Mouse (Mus musculus) left cerebral cortex, postnatal 25 days (tissue): ENCODE measurements around the gene Spib. TPM values are rescaled to one million over a fixed set of nuclear protein-coding genes. Genes with fewer than 3 reads are reported as not detected.

Experiments
- DNase-seq, 2 experiments: peaks; one replicate each; pipeline ENCODE4 v3.0.0; 2022; ENCODE audit warnings: low spot score in 2 of 2, mixed read lengths in 1 of 2
- intact Hi-C: fragments of 180-260 bp; cut with DNase I; formaldehyde crosslinking; loops from one replicate; pipeline ENCODE4 v1.15.1; 2025
- total RNA-seq, 2 experiments: library from RNA; stranded (reverse); gene quantifications; 2 replicates each; pipeline ENCODE4 v1.2.3; 2021

The Spib gene
- total RNA-seq, 2 experiments from 2014 or later, result 0.11 TPM; not detected in 1

- intact Hi-C loops, result no loop called here
These were observed 18.5 kb upstream of the Spib start for GRCm38 (mm10) chr7:44550409-44550678.

DNA sequence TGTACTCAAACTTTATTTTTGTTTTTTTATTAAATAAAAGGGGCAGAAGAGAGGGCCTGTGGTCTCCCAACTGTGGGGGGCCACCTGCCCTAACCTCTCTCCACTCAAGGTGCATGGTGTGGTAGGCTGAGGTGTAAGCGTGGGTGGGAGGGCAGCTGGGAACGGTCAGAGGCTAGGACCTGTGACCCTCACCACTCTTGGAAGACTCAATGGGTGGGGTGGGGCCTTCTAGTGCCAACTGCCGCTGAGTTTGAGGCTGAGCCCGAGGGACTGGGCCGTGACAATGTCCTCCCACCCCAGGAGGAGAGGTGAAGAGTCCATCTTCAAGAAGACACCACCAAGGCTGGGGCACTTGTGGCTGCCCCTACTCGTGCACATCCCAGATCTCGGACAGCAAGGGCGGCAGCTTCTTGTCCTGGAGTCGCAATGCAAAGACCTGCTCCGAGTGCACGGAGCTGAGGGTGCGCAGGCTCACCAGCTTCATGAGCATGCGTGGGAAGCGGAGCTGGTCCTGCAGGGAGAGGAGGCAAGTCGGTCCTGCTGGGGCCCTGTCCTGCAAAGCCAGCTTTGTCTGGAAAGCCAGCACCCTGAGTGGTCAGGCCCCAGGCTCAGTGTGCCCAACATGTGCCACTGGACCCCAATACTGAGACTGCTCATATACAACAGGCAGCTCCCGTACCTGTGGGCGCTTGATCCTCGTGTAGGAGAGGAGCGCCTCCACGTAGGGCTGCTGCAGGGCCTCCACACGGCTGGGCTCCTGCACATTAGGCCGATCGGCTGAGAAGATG lies 17.9 kb upstream of the Spib start:
- intact Hi-C loops, result loop anchor here (2.0 to 10.0 kb wide), 2 partner anchors 53 to 285 kb away; partner anchors contain the start of genes Emc10, Fam71e1 and Gm15517
- no peak for DNase-seq

More at GRCm38 (mm10) chr7:44550409-44550678, 18.5 kb upstream of the Spib start:
- no peak for DNase-seq

DNA sequence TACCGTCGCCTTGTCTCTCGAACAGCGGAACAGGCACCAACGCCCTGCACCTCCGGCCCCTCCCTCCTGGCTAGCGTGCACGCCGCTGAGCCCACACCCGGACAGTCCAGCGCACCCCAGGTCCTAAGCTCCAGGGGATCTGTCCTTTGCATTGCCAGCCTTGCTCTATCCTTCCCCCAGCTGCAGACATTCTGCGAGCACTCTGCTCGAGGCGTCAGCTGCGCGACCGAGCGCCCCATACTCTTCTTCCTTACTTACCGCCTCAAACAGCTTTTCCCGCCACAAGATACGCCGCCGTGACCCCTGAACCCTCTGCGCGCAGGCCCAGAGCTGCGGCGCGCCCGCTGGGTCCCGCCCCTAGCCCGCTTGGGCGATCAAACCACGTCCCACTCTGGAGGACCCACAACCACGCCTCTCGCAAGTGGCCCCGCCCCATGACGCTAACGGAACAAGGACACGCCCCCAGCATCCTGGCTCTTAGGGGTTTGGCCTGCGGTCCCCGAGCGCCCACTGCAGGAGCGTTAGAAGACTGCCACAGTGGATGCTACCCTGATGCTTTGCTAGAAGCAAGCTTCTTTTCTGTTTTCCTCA lies 16.7 kb upstream of the Spib start, which contains the start of gene Pold1:
Gene Pold1, minus strand, starts transcription at position 353 of the 591 bp plus-strand sequence.
- intact Hi-C loops, result loop anchor here (2.0 to 10.0 kb wide), 2 partner anchors 52 to 284 kb away; partner anchors contain the start of genes Emc10, Fam71e1 and Gm15517
- DNase-seq, result peak; percentile 99 to 100

DNA sequence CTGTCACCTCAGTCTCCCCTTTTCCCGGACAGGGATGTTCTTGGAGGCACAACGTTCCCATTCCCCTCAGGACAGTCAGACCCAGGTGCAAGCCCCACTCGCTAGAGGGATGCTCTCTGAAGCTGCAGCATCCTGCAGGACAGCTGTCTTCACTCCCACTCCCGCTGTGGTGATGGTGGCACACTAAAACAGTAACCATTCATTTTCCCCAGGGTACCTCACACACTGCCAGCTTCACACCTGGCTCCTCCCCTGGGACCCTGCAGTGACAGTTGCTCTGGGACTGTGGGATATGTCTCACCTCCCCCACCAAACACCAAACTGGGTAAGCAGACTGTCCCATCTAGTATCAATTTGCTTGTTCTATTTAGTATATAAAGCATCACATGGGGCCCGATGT lies 15.9 kb upstream of the Spib start:
- no peak for DNase-seq
- intact Hi-C loops, result loop anchor here (2.0 to 10.0 kb wide), 2 partner anchors 51 to 283 kb away; partner anchors contain the start of genes Emc10, Fam71e1 and Gm15517

GRCm38 (mm10) chr7:44547041-44547440 lies 15.2 kb upstream of the Spib start:
- no peak for DNase-seq
- intact Hi-C loops, result loop anchor here (10.0 kb wide), 1 partner anchor 282 kb away; the partner anchor contains the start of gene Gm15517

DNA sequence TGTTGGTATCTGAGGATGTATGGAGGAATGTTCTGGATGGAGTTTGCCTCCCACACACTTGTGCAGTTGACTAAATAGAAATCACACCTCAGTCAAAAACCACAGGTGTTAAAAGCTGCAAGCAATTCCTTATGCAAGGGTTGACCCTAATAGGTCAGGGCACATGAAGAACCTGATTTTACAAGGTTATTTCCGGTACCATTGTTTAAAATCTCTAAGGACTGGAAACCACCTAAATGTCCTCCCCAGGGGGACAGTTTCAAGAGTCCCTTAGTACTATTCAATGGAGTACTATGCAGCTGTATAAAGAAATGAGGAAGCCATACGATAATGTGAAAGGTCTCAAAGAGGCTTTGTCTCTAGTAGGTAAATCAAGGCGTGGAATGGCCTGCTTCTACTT lies 14.4 kb upstream of the Spib start:
- intact Hi-C loops, result loop anchor here (10.0 kb wide), 1 partner anchor 281 kb away; the partner anchor contains the start of gene Gm15517
- no peak for DNase-seq

GRCm38 (mm10) chr7:44543071-44543470 lies 11.2 kb upstream of the Spib start:
- intact Hi-C loops, result loop anchor here (10.0 kb wide), 1 partner anchor 278 kb away; the partner anchor contains the start of gene Gm15517
- no peak for DNase-seq

GRCm38 (mm10) chr7:44542555-44542954 lies 10.7 kb upstream of the Spib start:
- no peak for DNase-seq
- intact Hi-C loops, result loop anchor here (10.0 kb wide), 1 partner anchor 278 kb away; the partner anchor contains the start of gene Gm15517

- intact Hi-C loops, result no loop called here
- DNase-seq, result no peak
These were observed 7.1 kb upstream of the Spib start for GRCm38 (mm10) chr7:44538756-44539624.

DNA sequence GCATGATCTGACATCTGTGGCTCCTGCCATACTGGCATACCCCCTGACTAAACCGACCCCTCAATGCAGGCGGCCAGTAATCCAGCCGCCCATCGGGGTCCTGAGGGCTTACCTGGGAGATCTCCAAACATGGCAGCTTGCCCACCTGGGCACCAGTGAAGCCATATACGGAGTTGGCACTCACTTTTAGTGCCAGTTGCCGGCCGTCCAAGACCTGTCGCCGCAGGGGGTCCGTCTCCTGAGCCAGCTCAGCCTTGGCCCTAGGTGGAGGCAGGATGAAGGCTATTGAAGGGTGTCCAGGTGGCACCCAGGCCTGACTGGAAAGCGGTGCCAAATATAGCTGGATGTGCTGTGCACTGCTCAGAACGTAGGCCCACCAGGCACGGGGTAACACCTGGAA lies 5.6 kb upstream of the Spib start:
- DNase-seq, result no peak
- intact Hi-C loops, result no loop called here

GRCm38 (mm10) chr7:44537009-44537408 lies 5.1 kb upstream of the Spib start:
- DNase-seq, result no peak
- intact Hi-C loops, result no loop called here

- DNase-seq, result peak; percentile 48 to 69
- intact Hi-C loops, result no loop called here
These were observed 4.7 kb upstream of the Spib start for GRCm38 (mm10) chr7:44536590-44536968.

GRCm38 (mm10) chr7:44535657-44536589 lies 4.1 kb upstream of the Spib start:
- intact Hi-C loops, result no loop called here
- DNase-seq, result no peak

DNA sequence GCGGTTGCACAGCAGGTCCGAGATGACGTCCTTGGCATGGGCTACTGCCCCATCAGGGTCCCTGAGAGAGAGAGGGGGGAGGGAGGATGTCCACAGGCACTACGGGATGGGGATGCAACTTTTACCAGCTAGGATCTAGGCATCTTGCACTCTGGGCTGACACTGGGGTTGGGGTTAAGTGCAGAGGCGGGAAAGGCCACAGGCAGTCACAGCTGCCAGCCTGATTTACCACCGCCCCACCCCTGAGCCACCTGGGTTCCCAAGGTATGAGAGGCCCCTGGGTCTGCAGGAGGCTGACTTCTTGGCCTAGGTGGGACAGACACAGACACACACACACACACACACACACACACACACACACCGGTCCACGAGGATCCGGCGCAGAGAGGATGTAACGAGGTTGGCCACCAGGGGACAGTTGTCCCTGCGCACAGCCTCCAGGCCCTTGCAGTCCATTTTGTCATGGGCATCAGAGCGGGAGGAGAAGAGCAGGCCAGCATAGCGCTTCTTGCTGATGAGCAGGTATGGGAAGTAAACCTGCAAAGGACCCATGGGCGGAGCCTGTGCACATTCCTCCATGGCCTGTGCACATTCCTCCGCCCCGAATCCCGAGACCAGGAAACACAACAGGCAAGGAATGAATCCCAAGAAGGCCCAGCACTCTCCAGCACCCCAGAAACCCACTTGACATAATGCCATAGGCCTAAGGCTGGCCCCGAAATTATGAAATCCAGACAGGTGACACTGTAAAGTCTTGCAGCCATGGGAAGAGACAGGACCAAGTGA lies 3.0 kb upstream of the Spib start:
- no peak for DNase-seq
- intact Hi-C loops, result no loop called here

DNA sequence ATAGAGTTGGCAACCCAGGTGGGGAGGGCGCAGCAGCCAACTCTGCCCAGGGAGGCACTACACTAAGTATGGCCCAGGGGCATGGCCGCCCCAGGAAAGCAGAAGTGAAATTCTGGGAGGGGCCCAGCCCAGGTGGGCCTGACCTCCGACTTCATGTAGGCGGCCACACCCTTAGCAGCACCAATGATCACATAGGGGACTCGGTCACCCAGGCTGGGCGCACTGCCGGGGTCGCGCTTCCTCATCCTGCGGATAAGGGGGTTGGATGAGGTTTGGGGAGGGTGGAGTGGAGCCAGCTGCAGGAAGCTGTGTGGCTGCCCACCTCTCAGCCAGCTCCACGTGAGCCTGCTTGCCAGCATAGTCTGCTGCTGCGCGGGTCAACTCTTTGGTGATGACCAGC lies 2.4 kb upstream of the Spib start:
- no peak for DNase-seq
- intact Hi-C loops, result no loop called here

- DNase-seq, result no peak
- intact Hi-C loops, result no loop called here
These were observed 1.8 kb upstream of the Spib start for GRCm38 (mm10) chr7:44533746-44534045.

GRCm38 (mm10) chr7:44532918-44533745 lies 1.3 kb upstream of the Spib start:
- no peak for DNase-seq
- intact Hi-C loops, result no loop called here
